Mouse (Mus musculus) lung, postnatal 0 days (tissue): ENCODE measurements around the gene Clip2.

Experiments
- CTCF ChIP-seq: IDR thresholded peaks from 2 replicates; pipeline ENCODE4 v1.5.1; 2016; ENCODE audit warnings: antibody characterized with exemption, mild to moderate bottlenecking
- EP300 ChIP-seq: IDR thresholded peaks from 2 replicates; pipeline ENCODE4 v1.6.1; 2016; ENCODE audit warnings: antibody characterized with exemption, mild to moderate bottlenecking, control low read depth

GRCm38 (mm10) chr5:134473902-134474301, 78.3 kb downstream of the Clip2 start:
- TF ChIP-seq CTCF = peak; percentile 66
- no peak for TF ChIP-seq EP300
